Mouse (Mus musculus): ENCODE results near the gene Mxi1.

- TF ChIP-seq CTCF (conservative IDR thresholded peaks at IDR 0.05; ENCODE audit: insufficient read depth, insufficient read length, low read depth, low read length) (no peak), POLR2A (IDR thresholded peaks at IDR 0.05; ENCODE audit: low read depth, low read length) (no peak)
Measured at GRCm38 (mm10) chr19:53373570-53373969, 63.3 kb downstream of the Mxi1 start.

All from kidney, adult 2 months (tissue).